Mouse (Mus musculus): ENCODE data around the gene Bpifb1. TPM values are rescaled to one million over a fixed set of nuclear protein-coding genes. Genes with fewer than 3 reads are reported as not detected.
"Not testable (repeated sequence)": the region's sequence is repeated elsewhere in the genome, so short reads cannot be mapped to it uniquely, and the experiment has no call there.

The Bpifb1 gene
- polyA plus RNA-seq, 1 experiment from 2014 or later, result not detected

GRCm38 (mm10) chr2:154223265-154223916, 32.8 kb downstream of the Bpifb1 start, which contains the start of gene Bpifb5:
Gene Bpifb5, plus strand, starts transcription at chr2:154223742.
- Histone ChIP-seq H3K27me3 (ENCODE audit: control insufficient read depth, insufficient read depth, low read length) (no peaks in the 10 kb centered on the region), H3K9me3 (ENCODE audit: control insufficient read depth, low read length) (no peaks in the 10 kb centered on the region), H3K4me3 (ENCODE audit: low read depth, low read length) (no peak within 1 kb of the TSS), H3K4me1 (replicated peaks; ENCODE audit: control insufficient read depth, insufficient read depth, low read length) (peaks cover 9% of the 10 kb centered on the region; the same call in 1 of the 2 replicates), H3K4me2 (ENCODE audit: low read depth, low read length, severe bottlenecking) (no peak within 1 kb of the TSS), H3K27ac (ENCODE audit: low read depth, low read length) (no peak within 1 kb of the TSS), H3K36me3 (ENCODE audit: control insufficient read depth, insufficient read depth, low read length) (no peaks in the 10 kb centered on the region), H3K9ac (ENCODE audit: low read length) (peak within 1 kb of the TSS; percentile 2)
- ATAC-seq (replicated peaks; ENCODE audit: low FRiP score), result peak; percentile 64
- WGBS, result 4% methylated on average over 14 of the region's 14 CpGs
- DNase-seq (ENCODE audit: low spot score), result peak; percentile 70

GRCm38 (mm10) chr2:154223917-154224273, 33.3 kb downstream of the Bpifb1 start:
- H3K27me3 ChIP-seq (ENCODE audit: control insufficient read depth, insufficient read depth, low read length), result no peaks in the 10 kb centered on the region
- no peak overlapping the region for H3K27ac ChIP-seq (ENCODE audit: low read depth, low read length)
- DNase-seq (ENCODE audit: low spot score) (no peak), ATAC-seq (replicated peaks; ENCODE audit: low FRiP score) (peak; percentile 21; the same call in 1 of the 2 replicates)
- H3K36me3 ChIP-seq (ENCODE audit: control insufficient read depth, insufficient read depth, low read length), result no peaks in the 10 kb centered on the region
- H3K9ac ChIP-seq (ENCODE audit: low read length), result no peak overlapping the region; the same call in 1 of the 2 replicates
- H3K4me3 ChIP-seq (ENCODE audit: low read depth, low read length), result no peak overlapping the region
- H3K9me3 ChIP-seq (ENCODE audit: control insufficient read depth, low read length), result no peaks in the 10 kb centered on the region
- peaks cover 9% of the 10 kb centered on the region; the same call in 1 of the 2 replicates for H3K4me1 ChIP-seq (replicated peaks; ENCODE audit: control insufficient read depth, insufficient read depth, low read length)
- WGBS, result 13% methylated on average over 2 of the region's 2 CpGs
- H3K4me2 ChIP-seq (ENCODE audit: low read depth, low read length, severe bottlenecking), result no peak overlapping the region

GRCm38 (mm10) chr2:154226991-154227390, 36.4 kb downstream of the Bpifb1 start:
- no peak overlapping the region for H3K4me2 ChIP-seq (ENCODE audit: low read depth, low read length, severe bottlenecking)
- no peaks in the 10 kb centered on the region for H3K9me3 ChIP-seq (ENCODE audit: control insufficient read depth, low read length)
- no peak overlapping the region for H3K9ac ChIP-seq (ENCODE audit: low read length)
- no peak overlapping the region for H3K4me3 ChIP-seq (ENCODE audit: low read depth, low read length)
- ATAC-seq (replicated peaks; ENCODE audit: low FRiP score), result no peak
- no peaks in the 10 kb centered on the region for H3K27me3 ChIP-seq (ENCODE audit: control insufficient read depth, insufficient read depth, low read length)
- H3K36me3 ChIP-seq (ENCODE audit: control insufficient read depth, insufficient read depth, low read length), result no peaks in the 10 kb centered on the region
- DNase-seq (ENCODE audit: low spot score), result no peak
- H3K27ac ChIP-seq (ENCODE audit: low read depth, low read length), result no peak overlapping the region
- peaks cover 9% of the 10 kb centered on the region; the same call in 1 of the 2 replicates for H3K4me1 ChIP-seq (replicated peaks; ENCODE audit: control insufficient read depth, insufficient read depth, low read length)
- WGBS, result 77% methylated on average over 4 of the region's 4 CpGs

- no peak overlapping the region for H3K4me2 ChIP-seq (ENCODE audit: low read depth, low read length, severe bottlenecking)
- no peaks in the 10 kb centered on the region for H3K9me3 ChIP-seq (ENCODE audit: control insufficient read depth, low read length)
- H3K27me3 ChIP-seq (ENCODE audit: control insufficient read depth, insufficient read depth, low read length), result no peaks in the 10 kb centered on the region
- no peak overlapping the region for H3K9ac ChIP-seq (ENCODE audit: low read length)
- no peaks in the 10 kb centered on the region for H3K36me3 ChIP-seq (ENCODE audit: control insufficient read depth, insufficient read depth, low read length)
- H3K27ac ChIP-seq (ENCODE audit: low read depth, low read length), result no peak overlapping the region
- DNase-seq (ENCODE audit: low spot score), result no peak
- WGBS, result 90% methylated on average over 5 of the region's 5 CpGs
- no peak overlapping the region for H3K4me3 ChIP-seq (ENCODE audit: low read depth, low read length)
- no peak for ATAC-seq (replicated peaks; ENCODE audit: low FRiP score)
- H3K4me1 ChIP-seq (replicated peaks; ENCODE audit: control insufficient read depth, insufficient read depth, low read length), result peaks cover 9% of the 10 kb centered on the region; the same call in 1 of the 2 replicates
These were observed 37.2 kb downstream of the Bpifb1 start for GRCm38 (mm10) chr2:154227830-154228229.

GRCm38 (mm10) chr2:154233426-154233825, 42.8 kb downstream of the Bpifb1 start:
- no peak overlapping the region for H3K9ac ChIP-seq (ENCODE audit: low read length)
- H3K4me1 ChIP-seq (replicated peaks; ENCODE audit: control insufficient read depth, insufficient read depth, low read length), result no peaks in the 10 kb centered on the region
- H3K4me3 ChIP-seq (ENCODE audit: low read depth, low read length), result no peak overlapping the region
- no peaks in the 10 kb centered on the region for H3K36me3 ChIP-seq (ENCODE audit: control insufficient read depth, insufficient read depth, low read length)
- WGBS, result 84% methylated on average over 6 of the region's 6 CpGs
- no peaks in the 10 kb centered on the region for H3K27me3 ChIP-seq (ENCODE audit: control insufficient read depth, insufficient read depth, low read length)
- DNase-seq (ENCODE audit: low spot score) (no peak), ATAC-seq (replicated peaks; ENCODE audit: low FRiP score) (no peak)
- no peaks in the 10 kb centered on the region for H3K9me3 ChIP-seq (ENCODE audit: control insufficient read depth, low read length)
- no peak overlapping the region for H3K4me2 ChIP-seq (ENCODE audit: low read depth, low read length, severe bottlenecking)
- H3K27ac ChIP-seq (ENCODE audit: low read depth, low read length), result no peak overlapping the region

- 84% methylated on average over 6 of the region's 6 CpGs for WGBS
- ATAC-seq (replicated peaks; ENCODE audit: low FRiP score) (no peak), DNase-seq (ENCODE audit: low spot score) (no peak)
- no peak overlapping the region for H3K4me3 ChIP-seq (ENCODE audit: low read depth, low read length)
- no peak overlapping the region for H3K9ac ChIP-seq (ENCODE audit: low read length)
- H3K4me1 ChIP-seq (replicated peaks; ENCODE audit: control insufficient read depth, insufficient read depth, low read length), result no peaks in the 10 kb centered on the region
- H3K27me3 ChIP-seq (ENCODE audit: control insufficient read depth, insufficient read depth, low read length), result no peaks in the 10 kb centered on the region
- H3K27ac ChIP-seq (ENCODE audit: low read depth, low read length), result no peak overlapping the region
- H3K9me3 ChIP-seq (ENCODE audit: control insufficient read depth, low read length), result no peaks in the 10 kb centered on the region
- H3K4me2 ChIP-seq (ENCODE audit: low read depth, low read length, severe bottlenecking), result no peak overlapping the region
- no peaks in the 10 kb centered on the region for H3K36me3 ChIP-seq (ENCODE audit: control insufficient read depth, insufficient read depth, low read length)
These were observed 50.2 kb downstream of the Bpifb1 start for GRCm38 (mm10) chr2:154240771-154241170.

- WGBS, result 94% methylated on average over 10 of the region's 12 CpGs
- ATAC-seq (replicated peaks; ENCODE audit: low FRiP score), result not testable (repeated sequence)
These were observed 52.1 kb downstream of the Bpifb1 start for GRCm38 (mm10) chr2:154242726-154243125.

GRCm38 (mm10) chr2:154243356-154244036, 52.9 kb downstream of the Bpifb1 start:
- Histone ChIP-seq H3K4me3 (ENCODE audit: low read depth, low read length) (no peak overlapping the region), H3K4me2 (ENCODE audit: low read depth, low read length, severe bottlenecking) (no peak overlapping the region), H3K27ac (ENCODE audit: low read depth, low read length) (no peak overlapping the region), H3K9ac (ENCODE audit: low read length) (no peak overlapping the region), H3K36me3 (ENCODE audit: control insufficient read depth, insufficient read depth, low read length) (no peaks in the 10 kb centered on the region), H3K9me3 (ENCODE audit: control insufficient read depth, low read length) (no peaks in the 10 kb centered on the region), H3K27me3 (ENCODE audit: control insufficient read depth, insufficient read depth, low read length) (no peaks in the 10 kb centered on the region), H3K4me1 (replicated peaks; ENCODE audit: control insufficient read depth, insufficient read depth, low read length) (no peaks in the 10 kb centered on the region)
- DNase-seq (ENCODE audit: low spot score), result no peak
- ATAC-seq (replicated peaks; ENCODE audit: low FRiP score), result no peak
- WGBS, result 90% methylated on average over 10 of the region's 10 CpGs

More at GRCm38 (mm10) chr2:154242726-154243125, 52.1 kb downstream of the Bpifb1 start:
- not testable (repeated sequence) for H3K27ac ChIP-seq (ENCODE audit: low read depth, low read length); H3K36me3 ChIP-seq (ENCODE audit: control insufficient read depth, insufficient read depth, low read length); H3K9me3 ChIP-seq (ENCODE audit: control insufficient read depth, low read length); H3K27me3 ChIP-seq (ENCODE audit: control insufficient read depth, insufficient read depth, low read length); H3K4me1 ChIP-seq (replicated peaks; ENCODE audit: control insufficient read depth, insufficient read depth, low read length); DNase-seq (ENCODE audit: low spot score); H3K4me2 ChIP-seq (ENCODE audit: low read depth, low read length, severe bottlenecking); H3K9ac ChIP-seq (ENCODE audit: low read length); H3K4me3 ChIP-seq (ENCODE audit: low read depth, low read length)
